9 mouse cellular contexts compared by ENCODE assay signal in the genomic region with DNA sequence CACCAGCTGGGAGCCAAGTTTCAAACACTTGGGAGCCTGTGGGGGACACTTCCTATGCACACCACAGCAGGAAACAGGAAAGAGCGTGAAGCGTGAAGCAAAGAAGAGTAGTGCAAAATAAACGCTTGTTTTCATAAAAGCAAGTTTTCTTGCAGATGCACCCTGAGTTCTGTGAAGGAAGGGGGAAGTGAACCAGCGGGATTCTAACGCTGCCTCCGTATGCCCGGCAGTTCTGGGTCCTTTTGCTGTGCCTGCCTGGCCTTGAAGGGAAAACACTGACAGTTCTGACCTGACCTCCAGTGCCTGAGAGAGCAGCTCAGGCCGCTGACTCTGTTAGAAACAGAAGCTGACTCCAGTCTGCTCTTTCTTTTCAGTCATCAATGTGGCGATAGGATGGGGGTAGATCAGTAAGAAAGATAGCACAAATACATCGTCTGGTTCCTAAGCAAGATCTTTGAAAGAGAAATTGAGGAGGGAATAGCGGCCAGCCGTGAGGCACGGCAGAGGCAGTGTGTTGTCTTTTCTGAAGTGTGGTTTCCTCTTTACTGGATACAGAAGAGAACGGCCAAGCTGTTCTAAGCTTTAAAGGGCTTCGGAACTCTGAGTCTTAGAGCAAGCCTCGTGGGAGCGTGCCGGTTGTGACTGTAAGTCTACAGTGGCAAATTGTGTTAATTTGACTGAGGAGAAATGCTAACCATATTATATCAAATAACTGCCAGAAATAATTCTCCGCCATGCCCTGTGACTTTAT.
A peak's percentile ranks its signal among the peaks of the same experiment; 100 is the strongest.
DNase-seq lines count a peak whose midpoint lies in the region; ATAC-seq and TF ChIP-seq lines count a peak whose summit lies in the region.
"Had no signal": no experiment of that assay in that cellular context is flagged by ENCODE, and none has a peak within 500 bp of the region (broad histone marks: within the 10 kb centered on the region; RNA-seq: fewer than 3 reads in every experiment).

No protein-coding gene starts in this region.

- no peak for ATAC-seq in heart, embryonic 11.5 days (replicated peaks; ENCODE audit: insufficient number of reproducible peaks, low FRiP score, low TSS enrichment)
- no peak for ATAC-seq in midbrain, embryonic 14.5 days (ENCODE audit: low FRiP score, low TSS enrichment)
- ATAC-seq in midbrain, embryonic 15.5 days (replicated peaks): no peak
- no peak for ATAC-seq in heart, postnatal 0 days (ENCODE audit: insufficient read depth, low read depth)

- 51% methylated on average over 19 of the region's 19 CpGs for WGBS in heart, embryonic 11.5 days (ENCODE audit: insufficient replicate concordance)
- WGBS in midbrain, embryonic 14.5 days: 47% methylated on average over 19 of the region's 19 CpGs
- WGBS in midbrain, embryonic 15.5 days: 49% methylated on average over 19 of the region's 19 CpGs
- WGBS in heart, postnatal 0 days: 55% methylated on average over 19 of the region's 19 CpGs

- peaks cover 9% of the 10 kb centered on the region for H3K4me1 ChIP-seq in heart, embryonic 11.5 days (ENCODE audit: control insufficient read depth, insufficient read depth, low read length)
- H3K4me1 ChIP-seq in midbrain, embryonic 14.5 days (ENCODE audit: control insufficient read depth, insufficient read depth, low read length): peaks cover 25% of the 10 kb centered on the region
- H3K4me1 ChIP-seq in midbrain, embryonic 15.5 days: peaks cover 25% of the 10 kb centered on the region; the same call in 1 of the 2 replicates
- peaks cover 15% of the 10 kb centered on the region; the same call in 1 of the 2 replicates for H3K4me1 ChIP-seq in heart, postnatal 0 days (ENCODE audit: control insufficient read depth, insufficient read depth)

- peak overlapping the region; percentile 19; the same call in 1 of the 2 replicates for H3K4me2 ChIP-seq in heart, embryonic 11.5 days
- no peak overlapping the region for H3K4me2 ChIP-seq in midbrain, embryonic 14.5 days (ENCODE audit: low read length)
- no peak overlapping the region for H3K4me2 ChIP-seq in midbrain, embryonic 15.5 days
- peak overlapping the region; percentile 21; the same call in 1 of the 2 replicates for H3K4me2 ChIP-seq in heart, postnatal 0 days (ENCODE audit: low read depth, low read length)

- no peak for TF ChIP-seq CTCF in heart, postnatal 0 days (IDR thresholded peaks at IDR 0.05; ENCODE audit: low read depth)

- no peaks in the 10 kb centered on the region for H3K36me3 ChIP-seq in heart, embryonic 11.5 days (ENCODE audit: control insufficient read depth, insufficient read depth, low read length)
- no peaks in the 10 kb centered on the region for H3K36me3 ChIP-seq in midbrain, embryonic 14.5 days (ENCODE audit: control insufficient read depth, insufficient read depth, low read length)
- no peaks in the 10 kb centered on the region for H3K36me3 ChIP-seq in midbrain, embryonic 15.5 days (replicated peaks)
- H3K36me3 ChIP-seq in heart, postnatal 0 days (replicated peaks; ENCODE audit: control insufficient read depth, insufficient read depth, low read length): no peaks in the 10 kb centered on the region
- 0 out of 2 replicates have a peak, but pooled peaks cover 2% of the 10 kb centered on the region for H3K36me3 ChIP-seq in splenic B cell, adult 2 months (ENCODE audit: control insufficient read depth, insufficient read depth, low read length, poor library complexity, severe bottlenecking)

- TF ChIP-seq EP300 in heart, postnatal 0 days (IDR thresholded peaks at IDR 0.05; ENCODE audit: low read depth): no peak

- H3K27me3 ChIP-seq in heart, embryonic 11.5 days (ENCODE audit: control insufficient read depth, insufficient read depth, low read length): no peaks in the 10 kb centered on the region
- H3K27me3 ChIP-seq in midbrain, embryonic 14.5 days (ENCODE audit: control insufficient read depth, insufficient read depth, low read length): no peaks in the 10 kb centered on the region
- H3K27me3 ChIP-seq in midbrain, embryonic 15.5 days (replicated peaks): no peaks in the 10 kb centered on the region
- H3K27me3 ChIP-seq in heart, postnatal 0 days (ENCODE audit: control insufficient read depth, insufficient read depth, low read length): no peaks in the 10 kb centered on the region
- H3K27me3 ChIP-seq in splenic B cell, adult 2 months (ENCODE audit: control insufficient read depth, insufficient read depth, low read length, poor library complexity, severe bottlenecking): no peaks in the 10 kb centered on the region

- no peak overlapping the region for H3K27ac ChIP-seq in heart, embryonic 11.5 days (ENCODE audit: low read depth, low read length)
- H3K27ac ChIP-seq in midbrain, embryonic 14.5 days (replicated peaks; ENCODE audit: low read depth, low read length): peak overlapping the region; percentile 33; the same call in 1 of the 2 replicates
- H3K27ac ChIP-seq in midbrain, embryonic 15.5 days: no peak overlapping the region
- peak overlapping the region; percentile 57 for H3K27ac ChIP-seq in heart, postnatal 0 days (ENCODE audit: low read depth)

- no peaks in the 10 kb centered on the region for H3K9me3 ChIP-seq in heart, embryonic 11.5 days (replicated peaks; ENCODE audit: control insufficient read depth, low read length)
- no peaks in the 10 kb centered on the region for H3K9me3 ChIP-seq in midbrain, embryonic 14.5 days (ENCODE audit: control insufficient read depth, low read length)
- no peaks in the 10 kb centered on the region for H3K9me3 ChIP-seq in midbrain, embryonic 15.5 days
- H3K9me3 ChIP-seq in heart, postnatal 0 days (replicated peaks; ENCODE audit: control insufficient read depth, low read length): no peaks in the 10 kb centered on the region

- H3K9ac ChIP-seq in heart, embryonic 11.5 days (ENCODE audit: low read depth, low read length): no peak overlapping the region
- no peak overlapping the region for H3K9ac ChIP-seq in midbrain, embryonic 14.5 days (replicated peaks; ENCODE audit: low read length)
- no peak overlapping the region for H3K9ac ChIP-seq in midbrain, embryonic 15.5 days
- H3K9ac ChIP-seq in heart, postnatal 0 days (replicated peaks; ENCODE audit: low read depth, low read length): no peak overlapping the region

- no peak overlapping the region for H3K4me3 ChIP-seq in heart, embryonic 11.5 days (ENCODE audit: low read depth, low read length)
- no peak overlapping the region for H3K4me3 ChIP-seq in midbrain, embryonic 14.5 days (replicated peaks; ENCODE audit: low read depth, low read length)
- H3K4me3 ChIP-seq in midbrain, embryonic 15.5 days: no peak overlapping the region
- no peak overlapping the region for H3K4me3 ChIP-seq in heart, postnatal 0 days (ENCODE audit: low read depth, low read length)

- DNase-seq in heart, postnatal 4 days: no peak
- DNase-seq in midbrain, embryonic 14.5 days: no peak
- no peak for DNase-seq in heart, postnatal 0 days (ENCODE audit: low spot score)
- DNase-seq in splenic B cell, adult 2 months (ENCODE audit: low read depth, low spot score): peak; percentile 59
- no peak for DNase-seq in layer of hippocampus, adult 11-12 months (ENCODE audit: low spot score)
- DNase-seq in urinary bladder, postnatal 14 days (ENCODE audit: low spot score): no peak
- DNase-seq: cerebellum, adult 9-11 months had no signal

Comparison
In these comparisons a context has a peak if more than half of its experiments do, and no peak if none do; other contexts are left out.
1. H3K27ac ChIP-seq: peak in midbrain, embryonic 14.5 days (single experiment) and heart, postnatal 0 days (single experiment); none in heart, embryonic 11.5 days (single experiment) and midbrain, embryonic 15.5 days (single experiment).
2. H3K4me2 ChIP-seq: peak in heart, embryonic 11.5 days (single experiment) and heart, postnatal 0 days (single experiment); none in midbrain, embryonic 14.5 days (single experiment) and midbrain, embryonic 15.5 days (single experiment).